Mouse (Mus musculus) bone marrow macrophage, adult 2 months (primary cell): Measurements from ENCODE around the gene Kcne2.

ENCODE experiments used
- CTCF ChIP-seq: IDR thresholded peaks from 2 replicates; pipeline ENCODE4 v1.5.1; 2012; ENCODE audit warnings: low read depth, mild to moderate bottlenecking, low read length, moderate library complexity
- POLR2A ChIP-seq: IDR thresholded peaks from 2 replicates; pipeline ENCODE4 v1.6.1; 2012; ENCODE audit warnings: mild to moderate bottlenecking, low read depth, low read length, borderline replicate concordance

GRCm38 (mm10) chr16:92309126-92309525 is 16.9 kb downstream of the Kcne2 start:
- TF ChIP-seq CTCF = no peak
- no peak for TF ChIP-seq POLR2A
